Mouse (Mus musculus) hindbrain, embryonic 16.5 days (tissue): Measurements from ENCODE around the gene Fkbp3. TPM values are rescaled to one million over a fixed set of nuclear protein-coding genes. Genes with fewer than 3 reads are reported as not detected.

ENCODE experiments used
- ATAC-seq: fragments of 200-750 bp; cut with Nextera tagmentation; 2 replicates; pipeline ENCODE4 v1.8.0; 2017; ENCODE audit warnings: moderate TSS enrichment, moderate library complexity
- H3K27ac ChIP-seq: fragments of 300-500 bp; sonication (generic); 2 replicates; pipeline ENCODE4 v1.5.1; 2014; ENCODE audit warnings: low read depth, mild to moderate bottlenecking, control low read depth, low read length, moderate library complexity
- H3K27me3 ChIP-seq: fragments of 300-500 bp; sonication (generic); replicated peaks from 2 replicates; pipeline ENCODE4 v1.6.1; 2014; ENCODE audit warnings: low read length; ENCODE audit not compliant: control insufficient read depth, insufficient read depth
- H3K36me3 ChIP-seq: fragments of 300-500 bp; sonication (generic); 2 replicates; pipeline ENCODE4 v1.6.1; 2014; ENCODE audit warnings: mild to moderate bottlenecking, low read length, moderate library complexity, mixed read lengths; ENCODE audit not compliant: control insufficient read depth, insufficient read depth
- H3K4me1 ChIP-seq: fragments of 300-500 bp; sonication (generic); 2 replicates; pipeline ENCODE4 v1.6.1; 2014; ENCODE audit warnings: low read depth, low read length; ENCODE audit not compliant: control insufficient read depth, insufficient read depth
- H3K4me2 ChIP-seq: fragments of 300-500 bp; sonication (generic); 2 replicates; pipeline ENCODE4 v1.6.1; 2014; ENCODE audit warnings: mild to moderate bottlenecking, low read length, control low read depth, moderate library complexity
- H3K4me3 ChIP-seq: fragments of 300-500 bp; sonication (generic); 2 replicates; pipeline ENCODE4 v1.5.1; 2014; ENCODE audit warnings: mild to moderate bottlenecking, low read length, control low read depth, moderate library complexity
- H3K9ac ChIP-seq: fragments of 300-500 bp; sonication (generic); 2 replicates; pipeline ENCODE4 v1.6.1; 2014; ENCODE audit warnings: low read depth, mild to moderate bottlenecking, control low read depth, low read length, moderate library complexity
- H3K9me3 ChIP-seq: fragments of 300-500 bp; sonication (generic); 2 replicates; pipeline ENCODE4 v1.6.1; 2014; ENCODE audit warnings: mild to moderate bottlenecking, low read length, moderate library complexity; ENCODE audit not compliant: control insufficient read depth
- WGBS: fragments of 180-500 bp; shearing (Covaris S2); extraction: QIAGEN DNeasy Blood & Tissue Kit; methylation state at CpG from one replicate; pipeline ENCODE4 v1.1.7; 2014; 5-methylcytosine and 5-hydroxymethylcytosine counted together
- polyA plus RNA-seq: library from polyadenylated mRNA; unstranded; fragments of >200 nt; fragmentation: Nextera tagmentation; extraction: Ambion mirVana; gene quantifications from 2 replicates; pipeline ENCODE4 v1.2.1, GENCODE M21; 2015

Fkbp3 gene
- polyA plus RNA-seq, 1 experiment from 2014 or later = 458 TPM

DNA sequence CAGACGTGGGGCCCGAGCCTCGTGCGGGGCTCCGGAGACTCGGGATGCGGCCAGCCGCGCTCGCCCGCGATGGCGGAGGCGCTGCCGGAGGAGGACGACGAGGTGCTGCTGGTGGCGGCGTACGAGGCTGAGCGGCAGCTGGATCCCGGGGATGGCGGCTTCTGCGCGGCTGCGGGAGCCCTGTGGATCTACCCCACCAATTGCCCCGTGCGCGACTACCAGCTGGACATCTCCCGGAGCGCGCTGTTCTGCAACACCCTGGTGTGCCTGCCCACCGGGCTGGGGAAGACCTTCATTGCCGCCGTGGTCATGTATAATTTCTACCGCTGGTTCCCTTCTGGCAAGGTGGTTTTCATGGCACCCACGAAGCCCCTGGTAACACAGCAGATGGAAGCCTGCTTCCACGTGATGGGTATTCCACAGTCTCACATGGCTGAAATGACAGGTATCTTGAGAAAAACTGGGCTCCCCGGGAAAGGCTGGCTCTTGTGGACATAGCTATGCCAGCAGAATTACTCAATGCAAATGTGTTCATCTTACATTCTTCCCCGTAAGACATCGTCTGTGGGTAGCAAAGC is 2.0 kb upstream of the Fkbp3 start:
- no peaks in the 10 kb centered on the region for H3K36me3 ChIP-seq
- WGBS = 0% methylated on average over 38 of the region's 41 CpGs
- H3K9me3 ChIP-seq = no peaks in the 10 kb centered on the region
- H3K27me3 ChIP-seq = no peaks in the 10 kb centered on the region
- H3K27ac ChIP-seq = peak overlapping the region; percentile 93
- H3K9ac ChIP-seq = peak overlapping the region; percentile 92
- ATAC-seq = peak; percentile 7
- H3K4me3 ChIP-seq = peak overlapping the region; percentile 92
- peak overlapping the region; percentile 71 for H3K4me2 ChIP-seq
- H3K4me1 ChIP-seq = peaks cover 25% of the 10 kb centered on the region

- Histone ChIP-seq H3K27ac (peak within 1 kb of the TSS; percentile 93), H3K9ac (peak within 1 kb of the TSS; percentile 92), H3K36me3 (no peaks in the 10 kb centered on the region), H3K27me3 (no peaks in the 10 kb centered on the region), H3K4me3 (peak within 1 kb of the TSS; percentile 92), H3K4me2 (peak within 1 kb of the TSS; percentile 83), H3K4me1 (peaks cover 25% of the 10 kb centered on the region), H3K9me3 (no peaks in the 10 kb centered on the region)
- WGBS = 2% methylated on average over 38 of the region's 39 CpGs
- peak; percentile 52 for ATAC-seq
Measured at GRCm38 (mm10) chr12:65075085-65075732, 1.4 kb upstream of the Fkbp3 start, which contains the start of gene Fancm. TSS of gene Fancm (plus strand) at chr12:65075603.

GRCm38 (mm10) chr12:65074651-65075050 is 844 bp upstream of the Fkbp3 start:
- no peaks in the 10 kb centered on the region for H3K9me3 ChIP-seq
- no peak for ATAC-seq
- H3K4me3 ChIP-seq = peak overlapping the region; percentile 92
- peak overlapping the region; percentile 35; the same call in 1 of the 2 replicates for H3K27ac ChIP-seq
- no peaks in the 10 kb centered on the region for H3K27me3 ChIP-seq
- peaks cover 25% of the 10 kb centered on the region for H3K4me1 ChIP-seq
- no peak overlapping the region; the same call in 1 of the 2 replicates for H3K9ac ChIP-seq
- WGBS = 47% methylated on average over 7 of the region's 7 CpGs
- no peaks in the 10 kb centered on the region for H3K36me3 ChIP-seq
- H3K4me2 ChIP-seq = peak overlapping the region; percentile 83

DNA sequence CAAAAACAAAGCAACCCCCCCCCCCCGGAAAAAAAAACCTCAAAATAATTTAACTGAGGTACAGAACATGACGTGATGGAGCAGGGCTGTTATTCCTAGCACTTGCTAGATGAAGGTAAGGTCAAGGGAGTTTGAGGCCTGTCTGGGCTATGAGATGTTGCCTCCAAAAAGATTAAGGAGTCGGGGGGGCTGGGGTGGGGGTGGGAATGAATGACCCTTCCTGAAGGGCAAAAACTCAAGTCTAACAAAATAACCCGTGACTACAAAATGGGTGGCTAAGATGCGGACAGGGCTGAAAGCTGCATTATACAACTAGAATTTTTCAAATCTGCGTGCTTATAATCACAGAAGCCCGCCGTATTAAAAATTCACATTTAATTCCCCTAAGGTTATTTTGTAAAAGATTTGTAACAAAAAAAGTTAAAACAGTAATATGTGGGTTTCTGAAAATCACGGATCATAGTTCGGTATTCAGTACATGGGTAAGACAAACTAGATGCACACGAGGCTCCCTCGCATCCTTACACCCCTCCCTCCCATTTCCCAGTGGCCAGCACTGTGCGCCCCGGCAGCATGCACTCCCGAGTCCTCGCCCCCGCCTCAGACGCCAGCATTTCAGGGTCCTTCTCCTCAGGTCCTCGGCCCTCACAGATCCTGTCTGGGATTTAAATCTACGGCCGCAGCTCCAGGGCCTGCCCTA is 746 bp downstream of the Fkbp3 start:
- Histone ChIP-seq H3K9ac (peak overlapping the region; percentile 82), H3K27me3 (no peaks in the 10 kb centered on the region), H3K9me3 (no peaks in the 10 kb centered on the region), H3K27ac (peak overlapping the region; percentile 96), H3K4me1 (peaks cover 24% of the 10 kb centered on the region), H3K36me3 (peaks cover 7% of the 10 kb centered on the region), H3K4me2 (peak overlapping the region; percentile 83), H3K4me3 (peak overlapping the region; percentile 92)
- 2% methylated on average over 21 of the region's 21 CpGs for WGBS
- peak; percentile 68 for ATAC-seq

DNA sequence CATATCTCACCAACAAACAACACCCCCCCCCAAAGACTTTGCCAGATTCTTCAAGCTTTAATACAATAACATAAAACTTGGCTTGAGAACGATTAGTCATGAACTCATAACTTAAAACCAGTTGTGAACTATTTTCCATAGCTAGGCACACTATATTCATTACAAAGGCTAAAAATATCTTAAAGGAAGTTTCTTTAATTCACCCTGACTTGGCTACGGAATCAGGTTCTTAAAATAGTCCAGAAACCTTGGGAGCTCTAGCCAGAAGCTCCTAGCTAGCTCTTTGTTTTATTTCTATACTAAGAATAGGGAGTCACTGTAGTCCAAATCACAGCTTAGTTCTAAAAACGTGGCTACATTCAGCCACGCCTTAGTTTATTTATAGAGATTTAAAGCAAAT is 5.4 kb downstream of the Fkbp3 start:
- Histone ChIP-seq H3K9ac (no peak overlapping the region), H3K4me3 (no peak overlapping the region), H3K4me1 (0 out of 2 replicates have a peak, but pooled peaks cover 2% of the 10 kb centered on the region), H3K27me3 (no peaks in the 10 kb centered on the region), H3K9me3 (no peaks in the 10 kb centered on the region), H3K4me2 (no peak overlapping the region), H3K27ac (no peak overlapping the region), H3K36me3 (peaks cover 15% of the 10 kb centered on the region)
- WGBS = 84% methylated on average over 4 of the region's 4 CpGs
- no peak for ATAC-seq

GRCm38 (mm10) chr12:65066234-65066633 is 7.6 kb downstream of the Fkbp3 start:
- no peak overlapping the region for H3K9ac ChIP-seq
- H3K4me1 ChIP-seq = no peaks in the 10 kb centered on the region
- H3K4me2 ChIP-seq = no peak overlapping the region
- H3K27me3 ChIP-seq = no peaks in the 10 kb centered on the region
- ATAC-seq = no peak
- H3K9me3 ChIP-seq = no peaks in the 10 kb centered on the region
- WGBS = 63% methylated on average over 3 of the region's 3 CpGs
- H3K36me3 ChIP-seq = peaks cover 21% of the 10 kb centered on the region
- H3K27ac ChIP-seq = no peak overlapping the region
- H3K4me3 ChIP-seq = no peak overlapping the region

GRCm38 (mm10) chr12:65065241-65065640 is 8.6 kb downstream of the Fkbp3 start:
- H3K4me2 ChIP-seq = no peak overlapping the region
- no peak overlapping the region for H3K4me3 ChIP-seq
- no peak overlapping the region for H3K27ac ChIP-seq
- H3K36me3 ChIP-seq = peaks cover 27% of the 10 kb centered on the region
- 84% methylated on average over 2 of the region's 2 CpGs for WGBS
- no peak overlapping the region for H3K9ac ChIP-seq
- no peak for ATAC-seq
- H3K27me3 ChIP-seq = no peaks in the 10 kb centered on the region
- no peaks in the 10 kb centered on the region for H3K4me1 ChIP-seq
- no peaks in the 10 kb centered on the region for H3K9me3 ChIP-seq

- H3K27ac ChIP-seq = no peak overlapping the region
- H3K36me3 ChIP-seq = peaks cover 20% of the 10 kb centered on the region
- H3K9me3 ChIP-seq = no peaks in the 10 kb centered on the region
- no peak overlapping the region for H3K4me2 ChIP-seq
- ATAC-seq = no peak
- H3K4me1 ChIP-seq = no peaks in the 10 kb centered on the region
- no peak overlapping the region for H3K9ac ChIP-seq
- no peak overlapping the region for H3K4me3 ChIP-seq
- no peaks in the 10 kb centered on the region for H3K27me3 ChIP-seq
Measured at GRCm38 (mm10) chr12:65061082-65061481, 12.7 kb downstream of the Fkbp3 start.

GRCm38 (mm10) chr12:65058203-65058602 is 15.6 kb downstream of the Fkbp3 start:
- Histone ChIP-seq H3K9me3 (no peaks in the 10 kb centered on the region), H3K27ac (no peak overlapping the region), H3K27me3 (no peaks in the 10 kb centered on the region), H3K36me3 (peaks cover 21% of the 10 kb centered on the region), H3K4me1 (no peaks in the 10 kb centered on the region), H3K4me2 (no peak overlapping the region), H3K4me3 (no peak overlapping the region), H3K9ac (no peak overlapping the region)
- ATAC-seq = no peak
- 84% methylated on average over 2 of the region's 2 CpGs for WGBS
